Mouse (Mus musculus) gastrocnemius, postnatal 14 days (tissue): ENCODE measurements around the gene Ccr1. TPM values are rescaled to one million over a fixed set of nuclear protein-coding genes. Genes with fewer than 3 reads are reported as not detected.

ENCODE experiments used
- DNase-seq: peaks from one replicate; pipeline ENCODE4 v3.0.0; 2021; ENCODE audit warnings: mixed read lengths
- intact Hi-C: fragments of 180-260 bp; cut with DNase I; formaldehyde crosslinking; loops from one replicate; pipeline ENCODE4 v1.15.1; 2025; ENCODE audit warnings: low total_unique reads
- total RNA-seq, 2 experiments: library from RNA; stranded (reverse); gene quantifications; 2 replicates each; pipeline ENCODE4 v1.2.3; 2021

Ccr1 gene
- total RNA-seq, 2 experiments from 2014 or later: 0.55 to 1.1 TPM

- no peak for DNase-seq
These were observed 10.5 kb downstream of the Ccr1 start for GRCm38 (mm10) chr9:123957911-123958413.

GRCm38 (mm10) chr9:123956892-123957291, 11.6 kb downstream of the Ccr1 start:
- intact Hi-C loops: no loop called here
- DNase-seq: no peak

More at GRCm38 (mm10) chr9:123957911-123958413, 10.5 kb downstream of the Ccr1 start:
- intact Hi-C loops: no loop called here

GRCm38 (mm10) chr9:123953551-123953950, 14.9 kb downstream of the Ccr1 start:
- intact Hi-C loops: no loop called here
- no peak for DNase-seq

GRCm38 (mm10) chr9:123951176-123951575, 17.3 kb downstream of the Ccr1 start:
- DNase-seq: no peak
- intact Hi-C loops: no loop called here

- DNase-seq: no peak
- intact Hi-C loops: no loop called here
These were observed 19.1 kb downstream of the Ccr1 start for GRCm38 (mm10) chr9:123949432-123949831.

GRCm38 (mm10) chr9:123947815-123948214, 20.7 kb downstream of the Ccr1 start:
- intact Hi-C loops: no loop called here
- no peak for DNase-seq

GRCm38 (mm10) chr9:123942025-123942424, 26.5 kb downstream of the Ccr1 start:
- DNase-seq: no peak

GRCm38 (mm10) chr9:123941316-123941715, 27.2 kb downstream of the Ccr1 start:
- no peak for DNase-seq
- intact Hi-C loops: no loop called here

More at GRCm38 (mm10) chr9:123942025-123942424, 26.5 kb downstream of the Ccr1 start:
- intact Hi-C loops: no loop called here

- intact Hi-C loops: no loop called here
- DNase-seq: no peak
These were observed 27.9 kb downstream of the Ccr1 start for GRCm38 (mm10) chr9:123940628-123941027.

GRCm38 (mm10) chr9:123940168-123940567, 28.3 kb downstream of the Ccr1 start:
- DNase-seq: no peak
- intact Hi-C loops: no loop called here

- intact Hi-C loops: no loop called here
- DNase-seq: no peak
These were observed 30.5 kb downstream of the Ccr1 start for GRCm38 (mm10) chr9:123937989-123938388.

GRCm38 (mm10) chr9:123936604-123937280, 31.8 kb downstream of the Ccr1 start:
- DNase-seq: no peak
- intact Hi-C loops: no loop called here

GRCm38 (mm10) chr9:123935776-123936175, 32.7 kb downstream of the Ccr1 start:
- intact Hi-C loops: no loop called here
- DNase-seq: no peak

GRCm38 (mm10) chr9:123935346-123935745, 33.1 kb downstream of the Ccr1 start:
- intact Hi-C loops: no loop called here
- no peak for DNase-seq

- no peak for DNase-seq
- intact Hi-C loops: no loop called here
These were observed 34.6 kb downstream of the Ccr1 start for GRCm38 (mm10) chr9:123933716-123934445.

GRCm38 (mm10) chr9:123932911-123933675, 35.4 kb downstream of the Ccr1 start:
- no peak for DNase-seq
- intact Hi-C loops: no loop called here

- intact Hi-C loops: no loop called here
- no peak for DNase-seq
These were observed 36.5 kb downstream of the Ccr1 start for GRCm38 (mm10) chr9:123931761-123932700.

GRCm38 (mm10) chr9:123930926-123931325, 37.6 kb downstream of the Ccr1 start:
- intact Hi-C loops: no loop called here
- DNase-seq: no peak

- no peak for DNase-seq
- intact Hi-C loops: no loop called here
These were observed 38.0 kb downstream of the Ccr1 start for GRCm38 (mm10) chr9:123930476-123930875.
